Mouse (Mus musculus): ENCODE data around the gene Fam81a.

Fam81a gene

DNA sequence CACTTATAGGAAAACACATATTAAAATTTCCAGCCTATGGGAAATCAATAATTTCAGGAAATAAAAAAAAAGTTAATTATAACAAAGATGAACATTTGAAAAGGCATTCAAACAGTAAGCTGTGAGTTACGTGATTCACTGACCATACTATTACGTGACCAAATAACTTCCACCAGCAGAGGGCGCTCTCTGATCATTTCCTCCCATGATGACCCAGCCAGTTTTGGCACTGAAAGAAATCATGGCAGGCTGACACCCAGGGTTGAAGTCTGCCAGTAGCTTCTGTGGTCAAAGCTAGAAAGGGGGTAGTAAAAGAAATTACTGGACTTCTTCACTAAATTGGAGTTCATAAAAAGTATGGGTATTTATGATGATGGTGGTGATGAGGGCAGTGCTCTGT lies 33.1 kb downstream of the Fam81a start:
- DNase-seq (ENCODE audit: low spot score) = peak; percentile 52

DNA sequence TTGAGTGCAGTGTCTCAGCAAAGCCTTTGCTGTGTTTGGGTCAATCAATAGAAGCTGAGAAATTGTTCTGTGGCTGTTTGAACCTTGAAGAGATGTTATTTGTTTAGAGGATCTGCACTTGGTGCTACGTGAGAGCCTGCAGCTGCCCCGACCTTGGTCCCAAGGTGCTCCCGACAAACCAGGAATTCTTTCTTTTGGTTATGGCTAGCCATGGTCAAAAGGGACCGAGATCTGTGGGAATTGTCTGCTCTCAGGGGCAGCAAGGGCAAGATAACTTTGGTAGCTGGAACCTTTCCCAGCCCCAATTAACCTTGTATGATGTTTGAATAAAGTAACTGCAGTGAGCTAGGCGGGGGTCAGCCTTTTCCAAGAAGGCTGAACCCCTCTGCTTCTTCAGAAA lies 34.2 kb downstream of the Fam81a start:
- DNase-seq (ENCODE audit: low spot score) = no peak

DNA sequence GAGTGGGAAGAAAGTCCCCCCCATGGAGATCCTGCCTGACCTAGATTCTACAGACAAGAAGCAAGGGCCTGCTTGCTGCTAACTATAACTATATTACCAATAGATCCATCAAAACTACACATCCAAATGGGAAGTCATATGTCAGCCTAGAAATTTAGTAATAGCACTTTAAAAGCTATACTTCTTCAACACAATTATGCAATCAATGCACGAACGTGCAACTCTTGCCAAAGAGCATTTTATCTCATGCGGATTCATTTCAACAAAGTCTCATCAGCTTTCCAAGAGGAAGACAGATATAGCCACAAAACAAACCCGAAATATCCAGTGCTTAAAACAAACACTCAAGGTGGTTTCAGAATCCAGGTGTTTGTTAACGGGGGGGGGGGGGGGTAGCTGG lies 36.8 kb downstream of the Fam81a start:
- DNase-seq (ENCODE audit: low spot score) = no peak

DNA sequence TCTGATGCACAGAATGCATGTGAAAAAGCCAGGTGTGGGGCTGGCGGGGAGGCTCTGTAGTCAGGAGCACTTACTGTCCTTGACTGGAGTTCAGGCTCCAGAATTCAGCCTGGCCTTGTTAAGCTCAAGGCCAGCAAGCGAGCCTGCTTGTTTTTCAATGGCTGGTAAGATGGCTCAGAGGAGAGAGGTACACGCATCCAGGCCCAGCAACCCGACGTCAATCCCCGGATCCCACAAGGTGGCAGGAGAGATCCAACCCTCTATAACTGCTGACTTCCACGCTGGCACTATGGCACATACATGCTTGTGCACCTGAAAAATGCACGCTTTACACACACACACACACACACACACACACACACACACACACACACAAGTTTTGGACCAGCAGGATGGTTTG lies 39.3 kb downstream of the Fam81a start:
- no peak for DNase-seq (ENCODE audit: low spot score)

DNA sequence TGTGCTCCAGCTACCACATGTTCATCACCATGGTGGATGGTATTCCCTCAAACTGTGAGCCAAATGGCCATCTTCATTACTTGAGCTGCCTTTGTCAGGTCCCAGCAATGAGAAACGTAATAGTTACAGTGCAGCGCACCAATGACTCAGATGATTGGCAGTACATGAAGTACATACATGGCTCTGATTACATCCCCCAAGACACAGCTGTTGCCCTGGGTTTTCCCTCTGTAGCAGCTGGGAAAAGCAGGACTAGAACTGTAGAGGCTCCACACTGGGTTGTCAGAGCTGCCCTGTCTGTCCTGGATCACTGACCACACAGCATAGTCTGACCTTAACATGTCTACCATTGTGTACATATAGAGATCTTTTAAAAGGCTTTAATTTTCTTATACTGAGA lies 44.8 kb downstream of the Fam81a start:
- DNase-seq (ENCODE audit: low spot score) = no peak

DNA sequence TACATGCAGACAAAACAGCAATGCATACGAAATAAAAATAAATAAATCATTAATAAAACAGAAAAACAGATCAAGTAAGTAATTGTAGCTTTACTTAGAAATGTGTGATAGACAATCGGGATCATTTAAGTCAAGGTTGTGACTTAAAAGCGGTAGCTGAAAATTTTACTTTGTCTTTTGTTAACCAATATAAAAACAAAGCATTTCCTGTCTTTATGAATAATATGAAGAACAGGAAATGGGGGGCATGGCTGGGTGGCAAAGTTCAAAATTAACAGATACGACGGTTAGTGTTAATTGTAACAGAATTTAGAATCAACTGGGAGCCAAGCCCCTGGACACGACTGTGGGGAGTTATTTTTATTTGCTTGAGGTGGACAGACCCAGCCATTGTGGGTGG lies 47.3 kb downstream of the Fam81a start:
- no peak for DNase-seq (ENCODE audit: low spot score)

DNA sequence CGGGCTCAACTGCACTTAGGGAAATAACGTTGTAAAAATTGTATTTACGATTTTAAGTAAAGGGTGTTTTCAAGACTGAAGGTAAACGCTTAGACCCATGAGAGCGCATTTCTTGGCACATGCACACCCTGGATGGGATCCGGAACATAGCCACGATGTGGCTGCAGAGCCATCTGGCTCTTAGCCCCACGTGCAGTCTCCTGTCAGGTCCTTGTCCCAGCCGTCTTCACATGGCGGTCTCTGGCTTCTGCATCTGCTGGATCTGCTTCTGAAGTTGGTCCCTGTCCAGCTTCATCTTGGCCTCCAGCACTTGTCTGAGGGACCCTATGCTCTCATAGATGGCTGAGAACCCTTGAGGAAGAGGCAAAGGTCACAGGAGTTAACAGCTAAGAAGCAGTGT lies 51.8 kb downstream of the Fam81a start:
- DNase-seq (ENCODE audit: low spot score) = no peak

DNA sequence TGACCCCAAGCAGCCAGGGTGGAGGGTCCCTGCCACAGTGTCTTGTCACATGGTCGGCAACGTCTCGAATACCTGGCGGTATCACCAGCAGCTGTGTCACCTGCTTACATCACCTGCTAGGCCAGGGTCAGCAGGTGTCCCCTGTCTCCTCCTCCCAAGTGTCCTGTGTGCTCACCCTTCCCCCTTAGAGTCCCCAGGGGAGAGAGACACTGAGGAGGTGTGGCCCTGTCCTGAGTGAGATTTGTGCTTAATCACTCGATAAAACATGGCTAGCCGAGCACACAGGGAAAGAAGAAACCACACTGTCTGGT lies 53.6 kb downstream of the Fam81a start:
- no peak for DNase-seq (ENCODE audit: low spot score)

DNA sequence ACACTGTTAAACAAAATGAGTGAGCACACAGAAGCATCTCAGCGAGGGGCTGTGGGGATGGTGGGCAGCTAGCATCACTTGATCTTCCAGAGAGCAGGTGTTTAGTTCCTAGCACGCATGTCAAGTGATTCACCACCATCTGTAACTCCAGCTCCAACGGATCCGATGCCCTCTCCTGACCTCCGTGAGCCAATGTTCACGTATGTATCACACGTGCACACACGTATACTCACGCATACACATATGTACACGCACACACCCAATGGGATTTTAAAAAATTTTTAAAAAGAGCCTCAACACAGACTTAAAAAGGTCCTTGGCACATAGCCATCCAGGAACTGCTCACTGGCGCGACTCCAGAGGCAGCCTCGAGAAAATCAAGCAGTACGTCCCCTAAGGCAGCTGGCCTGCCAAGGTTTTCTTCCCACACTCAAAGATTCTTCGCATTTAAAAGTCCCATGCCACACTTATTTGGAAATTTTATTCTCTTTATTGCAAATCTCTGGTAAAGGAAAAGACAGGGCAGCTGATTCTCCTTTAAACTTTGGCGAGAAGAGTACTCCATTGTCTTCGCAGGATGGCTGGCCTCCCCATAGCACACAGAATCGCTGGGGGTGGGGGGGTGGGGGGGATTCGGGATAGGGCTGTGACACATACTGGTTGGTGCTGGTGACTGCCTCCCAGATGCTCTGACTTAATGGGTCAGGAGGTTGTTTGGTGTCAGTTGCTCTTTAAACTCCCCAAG lies 54.1 kb downstream of the Fam81a start:
- no peak for DNase-seq (ENCODE audit: low spot score)

DNA sequence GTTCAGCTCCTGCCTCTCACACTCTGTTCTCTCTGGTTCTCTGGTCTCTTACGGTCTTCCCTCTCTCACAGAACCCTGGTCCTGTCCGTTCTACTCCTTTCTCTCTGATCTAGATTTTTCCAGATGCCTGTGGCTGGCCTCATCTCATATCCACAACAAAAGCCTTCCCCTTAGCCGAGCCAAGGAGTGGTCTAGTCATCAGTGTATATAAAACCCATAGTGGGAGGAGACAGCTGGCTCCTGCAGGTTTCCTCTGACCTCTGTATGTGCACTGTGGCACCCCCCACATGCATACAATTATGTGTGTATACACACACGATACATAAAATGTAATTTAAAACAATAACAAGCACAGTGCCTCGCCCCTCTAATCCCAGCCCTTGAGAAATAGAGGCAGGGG lies 55.0 kb downstream of the Fam81a start:
- no peak for DNase-seq (ENCODE audit: low spot score)

DNA sequence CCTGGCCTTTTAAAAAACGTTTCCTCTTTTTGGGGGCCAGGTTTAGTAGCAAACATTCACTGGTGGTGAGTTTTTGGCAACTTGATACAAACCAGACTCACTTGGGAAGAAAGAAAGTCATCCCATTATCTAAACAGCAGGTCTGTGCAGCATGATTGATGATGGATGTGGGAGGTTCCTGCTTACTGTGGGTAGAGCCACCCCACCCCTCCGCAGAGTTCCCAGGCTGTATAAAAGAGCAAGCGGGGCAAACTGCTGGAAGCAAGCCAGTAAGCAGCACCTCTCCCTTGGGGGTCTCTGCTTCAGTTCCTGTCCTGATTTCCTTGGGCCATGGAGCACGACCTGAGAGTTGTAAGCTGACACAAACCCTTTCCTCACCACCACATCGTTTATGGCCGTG lies 56.3 kb downstream of the Fam81a start:
- DNase-seq (ENCODE audit: low spot score) = no peak

DNA sequence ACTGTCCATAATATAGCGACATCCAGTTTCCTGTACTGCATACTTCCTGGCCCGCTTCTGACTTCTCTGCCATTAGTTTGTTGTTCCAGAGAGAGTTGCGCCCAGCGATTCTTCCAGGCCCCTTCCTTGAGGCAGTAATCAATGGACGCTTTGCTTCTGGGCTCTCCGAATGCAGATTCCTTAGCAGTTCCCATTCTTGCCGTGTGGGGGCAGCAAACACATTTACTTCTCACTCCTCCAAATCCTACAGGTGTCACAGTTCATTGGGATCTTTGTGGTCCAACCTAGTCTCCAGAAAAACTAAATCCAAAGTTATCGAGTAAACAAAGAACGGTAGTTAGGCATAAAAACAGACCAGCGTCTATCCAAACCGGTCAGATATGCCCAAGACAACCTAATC lies 58.3 kb downstream of the Fam81a start:
- peak; percentile 20 for DNase-seq (ENCODE audit: low spot score)

DNA sequence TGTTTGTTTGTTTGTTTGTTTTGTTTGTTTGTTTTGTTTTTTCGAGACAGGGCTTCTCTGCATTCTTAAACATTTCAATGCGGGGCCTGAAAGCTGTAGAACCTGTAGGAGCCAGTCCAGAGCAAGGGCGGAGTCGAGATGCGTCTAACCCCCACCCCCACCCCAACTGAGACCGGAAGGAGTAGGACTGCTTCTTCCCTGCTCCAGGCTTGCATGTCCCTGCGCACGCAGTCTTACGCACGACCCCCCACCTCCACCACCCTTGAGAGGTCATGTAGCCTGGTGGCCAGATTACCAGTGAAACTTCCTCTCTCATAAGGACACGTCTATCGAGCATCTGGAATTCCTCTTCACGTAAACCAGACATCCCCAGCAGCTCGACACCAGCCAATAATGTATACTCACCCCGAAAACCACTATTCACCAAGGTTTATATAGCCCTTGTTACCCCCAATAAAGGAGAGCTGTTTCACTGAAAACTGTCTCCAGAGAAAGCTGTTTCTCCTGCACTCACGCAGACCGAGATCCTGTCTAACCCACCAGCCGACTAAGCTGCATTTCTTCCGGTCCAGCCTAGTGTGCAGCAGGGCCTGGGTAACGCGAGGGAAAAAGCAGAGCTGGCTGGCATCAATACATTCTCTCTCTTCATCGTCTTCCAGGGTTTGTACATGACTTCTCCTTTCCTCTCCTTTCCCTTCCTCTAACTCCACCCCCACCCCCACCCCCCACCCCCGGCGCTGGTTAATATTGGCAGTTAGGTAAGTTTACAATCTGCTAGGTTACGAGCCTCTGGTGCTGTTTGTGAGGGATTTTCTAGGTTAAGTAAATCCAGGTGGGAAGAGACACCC lies 59.8 kb downstream of the Fam81a start:
- no peak for DNase-seq (ENCODE audit: low spot score)

DNA sequence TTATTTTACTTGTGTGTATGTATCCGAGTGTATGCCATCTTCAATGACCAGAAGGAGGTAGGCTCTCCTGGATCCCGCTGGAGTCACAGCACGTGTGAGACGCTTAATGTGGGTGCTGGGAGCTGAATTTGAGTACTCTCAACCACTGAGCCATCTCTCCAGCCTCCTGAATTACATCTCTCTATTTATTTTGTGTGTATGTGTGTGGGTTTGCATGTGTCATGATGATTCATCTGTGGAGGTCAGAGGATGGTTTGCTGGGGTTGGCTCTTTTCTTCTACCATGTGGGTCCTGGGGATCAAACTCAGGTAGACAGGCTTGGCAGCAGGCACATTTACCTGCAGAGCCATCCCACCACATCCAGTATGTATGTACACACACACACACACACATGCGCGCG lies 60.6 kb downstream of the Fam81a start:
- DNase-seq (ENCODE audit: low spot score) = no peak

DNA sequence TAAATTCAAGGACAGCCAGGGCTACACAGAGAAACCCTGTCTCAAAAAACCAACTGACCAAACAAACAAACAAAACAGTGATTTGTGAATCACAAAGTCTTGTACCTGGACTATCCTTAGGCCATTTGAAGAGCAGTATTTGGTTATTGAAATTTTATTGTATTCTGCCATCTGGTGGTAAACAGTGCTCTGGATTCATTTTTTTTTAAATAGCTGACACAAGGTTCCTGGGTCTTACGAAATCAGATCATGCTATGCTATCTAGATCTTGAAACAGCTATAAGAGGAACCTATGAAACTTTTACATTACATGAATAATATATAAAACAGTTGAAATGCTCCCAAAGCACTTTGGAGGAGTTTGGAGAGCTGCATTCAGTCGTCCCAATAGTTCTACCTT lies 61.4 kb downstream of the Fam81a start:
- DNase-seq (ENCODE audit: low spot score) = peak; percentile 8

DNA sequence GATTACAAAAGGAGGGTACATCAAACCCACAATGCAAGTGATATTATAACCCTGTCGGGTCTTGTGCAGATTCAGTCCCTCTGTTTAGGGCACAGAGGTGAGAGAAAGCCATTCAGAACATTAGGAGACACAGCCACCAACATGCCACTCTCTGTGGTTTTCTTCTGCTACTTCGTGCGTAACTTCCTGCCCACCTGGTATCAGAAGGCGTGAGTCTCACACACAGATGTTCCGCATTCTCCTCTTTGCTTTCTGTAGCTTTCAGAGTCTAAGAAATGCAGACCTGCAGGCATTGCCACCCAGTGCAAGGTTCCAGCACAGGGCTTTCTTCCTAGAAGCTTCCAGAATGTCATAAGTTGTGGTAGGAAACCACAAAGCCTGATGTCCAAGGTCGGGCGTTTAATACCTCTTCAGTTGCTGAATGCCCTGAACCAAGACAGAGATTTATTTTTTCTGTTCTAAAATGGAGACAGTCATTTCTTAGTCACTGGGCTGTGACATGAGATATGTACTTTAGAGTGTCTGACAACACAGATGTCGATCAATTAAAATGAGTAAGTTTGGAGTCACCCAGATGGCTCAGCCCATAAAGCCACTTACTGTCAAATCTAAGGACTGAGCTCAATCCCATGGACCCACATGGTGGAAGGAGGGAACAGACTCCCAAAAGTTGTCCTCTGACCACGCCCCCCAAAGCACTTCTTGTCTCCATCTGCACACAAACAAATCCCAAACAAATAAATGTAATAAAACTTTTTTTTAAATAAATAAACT lies 62.1 kb downstream of the Fam81a start:
- DNase-seq (ENCODE audit: low spot score) = no peak

DNA sequence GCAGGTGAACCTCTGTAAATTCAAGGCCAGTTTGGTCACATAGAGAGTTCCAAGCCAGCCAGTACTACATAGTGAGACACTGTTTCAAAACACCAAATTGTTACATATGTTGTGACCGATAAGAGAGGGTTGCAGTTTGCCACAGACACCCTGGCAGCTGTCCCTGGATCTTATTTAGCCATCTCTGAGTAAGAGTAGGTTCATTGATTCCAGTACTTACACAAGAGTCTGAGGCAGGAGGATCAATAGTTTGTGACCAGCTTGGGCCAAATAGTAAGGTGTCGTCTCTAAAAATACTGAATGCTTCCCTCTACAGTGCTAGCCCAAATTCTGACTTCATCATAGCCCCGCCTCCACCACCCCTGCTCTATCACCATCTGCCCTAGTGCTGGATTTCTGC lies 64.3 kb downstream of the Fam81a start:
- DNase-seq (ENCODE audit: low spot score) = no peak

DNA sequence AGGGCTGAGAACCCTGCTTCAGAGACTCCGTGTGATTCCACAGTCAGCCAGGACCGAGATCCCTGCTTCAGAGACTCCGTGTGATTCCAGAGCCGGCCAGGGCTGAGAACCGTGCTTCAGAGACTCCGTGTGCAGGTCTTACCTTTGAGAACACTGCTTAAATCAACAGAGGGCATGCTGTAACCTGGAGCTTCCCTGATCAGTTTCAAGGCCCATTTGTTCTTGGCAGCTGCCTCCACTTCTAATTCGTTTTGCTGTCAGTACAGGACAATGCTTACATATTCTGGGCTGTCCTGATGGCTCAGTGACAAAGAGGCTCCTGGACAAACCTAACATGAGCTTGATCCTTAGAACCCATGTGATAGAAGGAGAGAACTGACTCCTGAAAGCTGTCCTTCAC lies 65.2 kb downstream of the Fam81a start:
- no peak for DNase-seq (ENCODE audit: low spot score)

DNA sequence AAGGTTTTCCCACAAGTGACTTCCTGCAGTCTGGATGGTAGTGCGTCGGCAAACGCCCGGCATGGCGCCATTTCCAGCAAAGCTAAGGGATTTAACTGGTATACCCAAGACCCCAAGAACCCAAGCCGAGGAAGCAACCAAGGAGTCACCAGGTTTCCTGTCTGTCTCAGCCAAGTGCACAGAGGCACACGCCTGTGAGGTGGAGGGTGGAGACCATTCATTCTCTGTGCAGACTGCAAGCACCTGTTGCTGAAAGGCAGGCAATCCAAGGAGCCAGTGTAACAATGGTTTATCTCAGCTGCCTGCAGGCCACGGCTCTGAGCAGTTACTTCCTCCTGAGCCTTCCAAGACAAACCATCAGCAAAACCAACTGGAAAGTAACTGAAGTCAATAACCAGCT lies 70.0 kb downstream of the Fam81a start:
- no peak for DNase-seq (ENCODE audit: low spot score)

DNA sequence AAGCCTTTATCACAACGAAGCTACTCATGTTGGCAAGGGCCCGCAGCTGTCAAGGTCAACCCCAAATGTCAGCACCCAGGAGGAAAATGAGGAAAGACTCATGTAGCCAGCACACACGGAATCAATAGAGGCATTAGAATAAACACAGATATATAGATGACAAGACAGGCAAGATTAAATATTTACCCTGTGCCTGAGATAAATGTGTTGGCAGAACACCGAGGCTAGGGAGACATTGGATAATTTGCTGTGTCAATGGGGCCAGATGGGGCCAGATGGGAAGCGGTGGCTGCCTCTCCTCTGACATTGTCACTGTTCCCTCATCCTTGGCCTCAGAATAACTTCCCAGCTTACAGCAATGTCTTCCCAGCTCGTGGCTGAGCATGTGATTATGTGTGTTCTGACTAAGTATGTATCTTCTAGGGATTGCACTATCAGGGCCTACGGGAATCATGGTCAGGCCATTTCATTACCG lies 72.4 kb downstream of the Fam81a start:
- DNase-seq (ENCODE audit: low spot score) = no peak

DNA sequence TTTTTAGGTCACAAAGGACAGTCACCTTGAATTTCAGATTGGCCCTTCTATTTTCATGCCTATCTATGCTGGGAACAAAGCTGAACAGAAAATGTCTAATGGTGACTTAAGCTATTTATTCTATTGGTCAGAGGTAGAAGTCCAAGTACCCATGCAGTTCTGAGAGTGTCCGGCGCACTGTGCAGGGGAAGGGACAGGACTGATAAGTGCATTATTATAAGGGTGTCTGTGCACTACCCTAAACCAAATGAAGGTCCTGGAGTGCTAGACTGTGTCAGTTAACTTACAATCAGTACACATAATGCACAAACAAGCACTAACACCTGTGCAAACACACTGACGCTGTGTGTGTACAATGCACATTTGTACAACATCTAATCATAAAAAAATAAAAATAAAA lies 74.9 kb downstream of the Fam81a start:
- no peak for DNase-seq (ENCODE audit: low spot score)

DNA sequence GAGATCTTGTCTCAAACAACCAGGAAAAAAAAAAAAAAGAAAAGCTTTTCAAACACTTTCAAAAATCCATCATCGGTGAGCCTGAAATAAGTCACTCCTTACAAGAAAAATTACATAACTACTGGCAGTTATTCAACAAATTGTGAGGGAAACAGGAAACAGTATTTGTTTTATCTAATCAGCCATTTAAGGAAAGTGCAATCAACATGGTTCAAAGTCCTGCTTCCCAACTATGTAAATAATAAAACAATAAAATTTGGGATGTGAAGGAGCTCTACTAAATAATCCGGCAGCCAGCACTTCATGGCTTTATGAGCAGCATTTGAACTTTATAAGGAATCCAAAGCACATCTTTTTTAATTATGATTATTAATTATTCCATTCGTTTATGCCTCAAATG lies 80.3 kb downstream of the Fam81a start:
- DNase-seq (ENCODE audit: low spot score) = no peak

DNA sequence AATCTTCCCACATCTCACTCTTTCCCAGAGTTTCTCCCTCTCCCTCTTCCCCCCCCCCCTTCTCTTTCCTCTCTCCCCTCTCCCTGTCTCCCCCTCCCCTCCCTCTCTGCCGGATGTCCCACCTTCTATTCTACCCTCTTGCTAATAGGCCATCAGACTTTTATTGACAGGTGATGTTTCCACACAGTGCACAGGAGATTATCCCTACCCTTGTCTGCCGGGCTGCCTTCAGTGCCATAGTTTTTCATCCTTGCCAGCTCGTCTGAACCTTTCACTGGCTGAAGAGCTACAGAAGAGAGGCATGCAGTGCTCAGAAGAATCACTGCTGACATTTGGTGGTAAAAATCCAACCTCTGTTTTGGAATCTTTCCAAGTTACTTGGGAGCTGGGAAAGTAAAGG lies 88.9 kb downstream of the Fam81a start:
- no peak for DNase-seq (ENCODE audit: low spot score)
